Mouse (Mus musculus) adipocyte (in vitro differentiated cells): Measurements from ENCODE around the gene Ksr2.

ENCODE experiments used
- DNase-seq: peaks from one replicate; pipeline ENCODE4 v3.0.0-alpha.2; 2016; ENCODE audit warnings: low spot score

Ksr2 gene

DNA sequence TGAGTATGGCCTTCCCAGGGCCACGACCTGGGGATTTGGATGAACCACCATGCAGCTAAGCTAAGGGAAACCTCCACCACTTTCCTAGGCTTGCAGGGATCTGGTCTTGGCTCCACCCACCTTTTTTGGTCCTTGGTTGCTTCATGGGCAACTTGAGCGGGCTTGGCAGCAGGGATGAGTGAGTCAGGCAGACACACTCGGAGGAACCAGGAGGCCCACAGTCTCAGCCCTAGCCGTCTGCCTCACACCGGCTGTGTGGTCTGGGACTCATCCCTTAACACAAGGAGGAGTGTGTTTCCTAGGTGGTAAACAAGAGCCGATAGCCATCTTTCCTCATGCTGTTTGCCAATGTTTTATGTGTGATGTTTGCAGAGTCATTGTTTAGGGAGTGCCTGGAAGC, 376.3 kb downstream of the Ksr2 start:
- no peak for DNase-seq

DNA sequence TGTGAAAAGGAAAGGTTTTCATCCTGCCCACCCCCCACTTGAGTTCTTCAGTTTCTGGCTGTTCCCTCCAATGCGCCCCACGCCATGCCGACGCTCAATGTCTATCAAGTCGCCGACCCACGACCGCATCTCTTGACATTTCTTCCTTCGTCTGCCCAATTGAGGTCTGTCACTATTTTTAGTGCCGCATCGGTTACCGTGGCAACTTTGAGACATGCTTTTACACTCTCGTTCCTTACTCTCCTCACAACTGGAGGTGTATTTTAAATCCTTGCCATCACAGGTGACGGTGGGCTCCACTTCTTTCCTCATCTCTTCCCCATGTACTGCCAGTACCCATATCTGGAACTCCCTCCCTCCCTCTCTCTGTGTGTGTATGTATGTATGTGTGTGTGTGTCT, 378.1 kb downstream of the Ksr2 start:
- DNase-seq, result no peak

DNA sequence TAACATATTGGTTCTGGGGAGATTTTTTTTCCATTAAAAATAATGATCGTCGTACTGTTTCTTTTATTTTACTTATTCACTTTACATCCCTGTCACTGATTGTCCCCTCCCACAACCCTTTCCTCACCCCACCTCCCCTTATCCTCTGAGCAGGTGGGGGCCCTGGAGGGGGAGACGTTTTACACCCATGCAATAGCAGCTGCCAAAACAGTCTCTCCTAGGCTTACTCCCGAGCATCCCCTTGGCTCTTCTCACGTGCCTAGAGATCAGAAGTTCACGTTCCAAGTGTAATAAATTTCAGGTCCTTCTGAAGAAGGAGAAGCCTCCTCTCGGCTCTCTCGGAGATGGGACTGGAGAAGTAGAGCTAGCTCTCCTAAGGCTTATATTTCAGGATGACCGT, 387.0 kb downstream of the Ksr2 start:
- DNase-seq, result no peak

DNA sequence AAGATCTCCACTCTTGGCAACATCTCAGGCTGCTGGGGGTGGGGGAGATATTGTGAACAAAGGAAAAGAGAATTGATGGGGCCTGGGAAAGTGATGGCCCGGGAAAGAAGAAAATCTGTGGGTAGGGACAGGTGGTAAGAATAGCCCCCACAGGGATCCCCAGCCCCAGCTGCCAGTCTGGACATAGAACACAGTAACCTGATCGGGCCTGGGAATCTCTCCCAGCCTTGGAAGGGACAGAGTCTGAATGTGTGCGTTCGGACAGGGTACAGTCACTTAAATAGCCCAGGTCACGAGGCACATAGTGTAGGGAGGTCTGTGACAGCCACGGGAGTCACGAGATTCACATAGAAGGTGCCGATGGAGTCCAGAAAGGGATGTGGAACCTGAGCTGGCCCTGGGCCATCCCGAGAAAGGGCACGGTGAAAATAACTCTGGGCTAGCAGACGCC, 388.3 kb downstream of the Ksr2 start:
- DNase-seq, result no peak

DNA sequence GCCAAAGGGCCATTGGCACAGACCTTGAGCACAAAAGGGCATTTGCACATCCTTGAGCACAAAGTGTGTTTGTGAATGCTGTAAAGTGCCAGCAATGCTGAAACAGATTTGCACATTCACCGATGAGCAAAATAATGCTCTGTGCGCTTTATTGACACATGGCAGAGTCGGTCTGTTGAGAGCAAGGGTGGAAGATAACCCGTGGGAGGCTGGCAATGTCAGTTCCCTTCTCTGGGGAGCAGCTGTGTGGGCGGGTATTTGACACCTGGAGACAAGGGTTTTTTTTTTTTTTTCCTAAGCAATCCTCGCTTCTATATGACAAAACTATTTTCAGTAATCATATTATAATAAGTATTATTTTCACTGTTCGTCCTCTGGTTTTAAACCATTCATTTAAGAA, 389.8 kb downstream of the Ksr2 start:
- DNase-seq, result no peak

DNA sequence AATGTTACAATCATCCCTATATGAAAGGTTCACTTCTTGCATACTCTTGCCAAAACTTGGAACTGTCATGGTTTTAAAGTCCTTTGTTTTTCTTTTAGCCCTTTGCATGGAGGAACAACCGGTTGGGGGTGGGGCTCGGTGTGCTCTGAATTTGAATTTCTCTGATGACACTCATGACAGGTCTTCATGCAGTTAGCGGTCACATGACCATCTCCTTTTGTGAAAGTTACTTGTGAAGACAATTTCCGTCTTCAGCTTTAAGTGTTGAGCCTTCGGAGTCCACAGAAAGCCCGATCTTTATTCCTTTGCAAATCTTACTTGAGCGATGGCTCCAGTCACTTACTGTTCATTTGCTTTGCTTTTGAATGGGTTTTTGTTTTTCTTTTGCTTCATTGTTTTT, 397.1 kb downstream of the Ksr2 start:
- no peak for DNase-seq

DNA sequence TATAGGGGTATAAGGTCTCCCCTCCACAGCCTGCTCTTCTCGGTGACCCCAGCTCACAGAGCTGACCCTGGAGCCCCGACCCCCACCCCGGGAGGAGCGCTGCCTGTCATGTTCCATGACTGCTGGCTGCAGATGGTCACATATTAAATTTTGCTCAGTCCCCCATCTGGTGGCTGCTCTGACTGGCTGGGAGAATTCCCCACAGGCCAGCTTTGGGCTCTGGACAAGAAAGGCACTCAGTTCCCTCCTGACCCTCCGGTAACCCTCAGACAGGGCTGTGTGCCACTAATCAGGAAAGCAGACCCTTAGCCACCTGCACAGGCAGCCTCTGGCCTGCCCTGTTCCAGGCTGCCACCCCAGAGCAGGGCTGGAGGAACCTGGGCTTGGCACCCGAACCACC, 405.0 kb downstream of the Ksr2 start:
- no peak for DNase-seq

DNA sequence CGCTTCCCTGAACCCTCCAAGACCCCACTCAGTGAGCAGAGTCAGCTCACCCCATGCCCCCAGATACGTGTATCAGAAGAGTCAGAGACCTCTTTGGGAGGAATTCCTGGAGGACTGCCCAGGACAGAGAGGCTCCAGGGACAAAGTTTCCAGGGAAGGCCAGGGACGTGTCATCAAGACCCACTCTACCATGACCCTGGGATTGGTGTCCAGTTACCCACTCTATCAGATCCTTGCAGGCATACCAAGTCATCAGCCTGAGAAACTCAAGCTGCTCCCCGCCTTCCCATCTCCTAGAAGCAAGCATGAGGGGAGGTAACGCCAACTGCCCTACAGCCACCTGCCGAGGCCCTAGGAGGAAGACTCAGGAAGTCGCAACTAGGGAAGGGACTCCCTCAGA, 406.6 kb downstream of the Ksr2 start:
- no peak for DNase-seq

DNA sequence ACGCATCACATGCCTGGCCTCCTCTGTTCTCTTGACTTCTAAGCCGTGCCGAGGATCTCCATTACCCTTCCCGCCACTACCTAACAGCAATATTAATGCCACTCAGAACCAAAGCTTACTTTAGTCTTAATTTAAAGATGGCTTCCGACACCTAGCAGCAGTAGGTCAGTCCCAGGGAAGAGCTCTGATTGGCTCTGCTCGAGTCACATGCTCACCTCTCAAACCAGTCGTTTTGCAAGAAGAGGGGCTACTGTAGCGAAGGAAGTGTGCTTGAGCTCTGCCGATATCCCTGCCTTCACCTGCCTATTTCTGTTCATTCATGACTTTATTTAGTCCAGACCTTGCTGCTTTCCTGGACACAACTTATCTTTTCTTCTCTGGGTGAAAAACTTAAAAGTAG, 410.0 kb downstream of the Ksr2 start:
- DNase-seq, result no peak

DNA sequence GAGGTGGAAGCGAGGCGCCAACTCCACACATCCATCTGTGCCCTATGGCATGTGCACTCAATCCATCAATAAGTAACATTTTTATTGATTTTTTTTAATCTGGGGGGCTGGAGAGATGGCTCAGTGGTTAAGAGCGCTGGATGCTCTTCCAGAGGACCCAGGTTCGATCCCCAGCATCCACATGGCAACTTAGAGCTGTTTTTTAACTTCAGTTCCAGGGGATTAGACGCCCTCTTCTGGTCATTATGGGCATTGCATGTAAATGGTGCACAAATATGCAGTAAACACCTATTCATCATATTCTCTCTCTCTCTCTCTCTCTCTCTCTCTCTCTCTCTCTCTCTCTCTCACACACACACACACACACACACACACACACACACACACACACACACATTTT, 410.7 kb downstream of the Ksr2 start:
- no peak for DNase-seq
